In the genomic region with DNA sequence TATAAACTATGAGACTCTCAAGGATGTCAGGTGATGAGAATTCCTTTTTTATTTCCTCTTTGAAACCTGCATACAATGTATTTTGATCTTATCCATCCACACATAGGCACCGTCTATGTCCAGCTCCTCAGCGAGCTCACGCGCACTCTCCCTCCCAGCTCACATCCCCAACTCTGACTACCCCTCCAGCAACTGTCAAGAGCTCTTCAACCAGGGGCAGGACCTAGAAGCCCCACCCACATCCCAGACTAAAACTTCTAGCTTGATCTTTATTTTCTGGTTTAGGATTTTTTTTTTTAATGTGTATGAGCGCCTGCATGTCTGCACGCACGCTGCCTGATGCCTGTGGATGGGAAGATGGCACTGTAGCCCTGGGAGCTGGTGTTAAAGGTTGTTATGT, we compare ENCODE assay signal across 21 mouse cellular contexts. TPM values are rescaled to one million over a fixed set of nuclear protein-coding genes. Genes with fewer than 3 reads are reported as not detected.
DNase-seq lines count a peak whose midpoint lies in the region; ATAC-seq and TF ChIP-seq lines count a peak whose summit lies in the region.
"Had no signal": no experiment of that assay in that cellular context is flagged by ENCODE, and none has a peak within 500 bp of the region (broad histone marks: within the 10 kb centered on the region; RNA-seq: fewer than 3 reads in every experiment).

No protein-coding gene starts in this region.

- TF ChIP-seq EP300 in lung, postnatal 0 days (IDR thresholded peaks at IDR 0.05), result no peak

- intact Hi-C loops in gastrocnemius, adult 2 months (cut with DNase I), result no loop called here

- no peak overlapping the region for H3K9ac ChIP-seq in lung, postnatal 0 days (replicated peaks; ENCODE audit: low read depth)
- no peak overlapping the region for H3K9ac ChIP-seq in ES-E14 (ENCODE audit: insufficient read depth, low read depth, low read length, poor library complexity, severe bottlenecking)
- H3K9ac ChIP-seq: embryonic facial prominence, embryonic 12.5 days; forebrain, embryonic 13.5 days; forebrain, embryonic 15.5 days; forebrain, postnatal 0 days had no signal

- H3K36me3 ChIP-seq in lung, postnatal 0 days (ENCODE audit: insufficient read depth, low read length), result no peaks in the 10 kb centered on the region
- H3K36me3 ChIP-seq in ES-E14 (ENCODE audit: control insufficient read depth, insufficient read depth, low read length, poor library complexity, severe bottlenecking), result no peaks in the 10 kb centered on the region
- H3K36me3 ChIP-seq: embryonic facial prominence, embryonic 10.5 days; embryonic facial prominence, embryonic 12.5 days; forebrain, embryonic 15.5 days had no signal

- in situ Hi-C loops in ES-E14 (cut with MboI; ENCODE audit: low sequenced_read_pairs in 2 of 2, unreplicated experiment in 2 of 2), result loop anchor here in 1 of 2 experiments (10.0 kb wide), 1 partner anchor 145 kb away; no protein-coding TSS in a partner anchor

- no peak overlapping the region for H3K4me2 ChIP-seq in lung, postnatal 0 days (replicated peaks; ENCODE audit: low read depth, low read length)
- H3K4me2 ChIP-seq: embryonic facial prominence, embryonic 12.5 days; forebrain, embryonic 13.5 days; forebrain, embryonic 15.5 days had no signal

- no peaks in the 10 kb centered on the region; the same call in none of the 2 replicates for H3K4me1 ChIP-seq in lung, postnatal 0 days (ENCODE audit: insufficient read depth, low read depth, low read length)
- H3K4me1 ChIP-seq in ES-E14 (ENCODE audit: control insufficient read depth in 2 of 2, insufficient read depth in 2 of 2, low read length in 2 of 2, poor library complexity in 1 of 2), result peaks cover 3 to 19% of the 10 kb centered on the region in 2 experiments; a peak in 3 of 4 replicates

- no peak for DNase-seq in gastrocnemius, adult 2 months
- DNase-seq in gastrocnemius, postnatal 10 days, result no peak
- peak; percentile 61 for DNase-seq in lung, postnatal 25 days (ENCODE audit: low spot score)
- no peak for DNase-seq in lung, postnatal 0 days (ENCODE audit: low spot score)
- DNase-seq in ES-E14 (ENCODE audit: low read depth, low spot score), result no peak
- DNase-seq: adrenal gland, adult 2 months; adrenal gland, postnatal 10 days; adrenal gland, postnatal 25 days; B cell, adult 2 months; cerebellum, adult 11 months; cerebellum, adult 18-20 months; cerebellum, adult 8-10 months; cerebellum, postnatal 10 days; cerebellum, postnatal 25 days; forebrain, postnatal 0 days had no signal

- no peaks in the 10 kb centered on the region for H3K9me3 ChIP-seq in lung, postnatal 0 days (ENCODE audit: low read length)
- no peaks in the 10 kb centered on the region for H3K9me3 ChIP-seq in ES-E14 (ENCODE audit: control insufficient read depth, insufficient read depth, low read depth, low read length)
- H3K9me3 ChIP-seq: embryonic facial prominence, embryonic 10.5 days; embryonic facial prominence, embryonic 12.5 days; forebrain, embryonic 13.5 days; forebrain, embryonic 15.5 days had no signal

- no peaks in the 10 kb centered on the region for H3K27me3 ChIP-seq in lung, postnatal 0 days (replicated peaks; ENCODE audit: insufficient read depth, low read length)
- H3K27me3 ChIP-seq: CH12.LX; embryonic facial prominence, embryonic 12.5 days; forebrain, embryonic 13.5 days; forebrain, embryonic 15.5 days had no signal

- TF ChIP-seq CTCF in gastrocnemius, adult 2 months (IDR thresholded peaks at IDR 0.05), result no peak
- TF ChIP-seq CTCF in lung, postnatal 0 days (IDR thresholded peaks at IDR 0.05), result no peak

- peak overlapping the region; percentile 87; the same call in 1 of the 2 replicates for H3K27ac ChIP-seq in gastrocnemius, adult 2 months
- H3K27ac ChIP-seq in lung, postnatal 0 days (ENCODE audit: low read length), result no peak overlapping the region
- H3K27ac ChIP-seq in ES-E14 (ENCODE audit: insufficient read depth, low read depth, low read length, poor library complexity, severe bottlenecking), result 0 out of 2 replicates have a peak overlapping the region, but pooled peaks have one; percentile 15
- H3K27ac ChIP-seq: embryonic facial prominence, embryonic 10.5 days; embryonic facial prominence, embryonic 12.5 days; forebrain, embryonic 13.5 days; forebrain, embryonic 15.5 days had no signal

- no peak for ATAC-seq in lung, postnatal 0 days
- ATAC-seq: CD4-positive, CD25-positive, alpha-beta regulatory T cell, adult 4 months; forebrain, embryonic 13.5 days; forebrain, embryonic 15.5 days; forebrain, postnatal 0 days had no signal

- H3K4me3 ChIP-seq in gastrocnemius, adult 2 months, result no peak overlapping the region
- no peak overlapping the region for H3K4me3 ChIP-seq in lung, postnatal 0 days (ENCODE audit: low read depth, low read length)
- H3K4me3 ChIP-seq in ES-E14 (ENCODE audit: insufficient read depth in 1 of 2, low read depth in 1 of 2, low read length in 2 of 2, poor library complexity in 1 of 2, severe bottlenecking in 1 of 2), result no peak overlapping the region
- H3K4me3 ChIP-seq: embryonic facial prominence, embryonic 10.5 days; embryonic facial prominence, embryonic 12.5 days; forebrain, embryonic 13.5 days; forebrain, embryonic 15.5 days had no signal

- WGBS in lung, postnatal 0 days, result 72% methylated on average over 7 of the region's 7 CpGs

TF ChIP-seq in ES-E14, 5 proteins besides CTCF, POLR2A, EP300 and RAD21:
- no peak for TF ChIP-seq HCFC1 (IDR thresholded peaks at IDR 0.05; ENCODE audit: borderline replicate concordance, insufficient read depth, low read length)
- no peak for TF ChIP-seq ZC3H11A (IDR thresholded peaks at IDR 0.05; ENCODE audit: borderline replicate concordance, low read depth, low read length)
- no peak for TF ChIP-seq ZNF384 (IDR thresholded peaks at IDR 0.05; ENCODE audit: low read depth, low read length)
- TF ChIP-seq MAFK (IDR thresholded peaks at IDR 0.05; ENCODE audit: insufficient read depth, low read depth, low read length), result no peak
- no peak for TF ChIP-seq CHD2 (IDR thresholded peaks at IDR 0.05; ENCODE audit: low read depth, low read length)

RNA-seq across cellular contexts. Expression of gene Slc23a2, which starts 14.9 kb away (rescaled TPM):
- 10 to 100 TPM in 1 of 2 experiments, 1 to 10 TPM in 1; 7.7 to 10.8 TPM for total RNA-seq in gastrocnemius, adult 2 months (2021)
- 10 to 100 TPM in 1 of 2 experiments, 1 to 10 TPM in 1; 7.9 to 13.7 TPM for total RNA-seq in gastrocnemius, postnatal 10 days (2021)
- 26.6 and 35.8 TPM in 2 replicates for polyA plus RNA-seq in lung, postnatal 0 days (2015; fragmentation: Nextera tagmentation; extraction: Ambion mirVana)
- total RNA-seq in ES-E14 (2012; rRNA removed), result 33.7 and 43.5 TPM in 2 replicates
